Mouse (Mus musculus) embryonic facial prominence, embryonic 14.5 days (tissue): ENCODE measurements around the gene Kcnc2. TPM values are rescaled to one million over a fixed set of nuclear protein-coding genes. Genes with fewer than 3 reads are reported as not detected.

Experiments used
- ATAC-seq: fragments of 200-750 bp; cut with Nextera tagmentation; 2 replicates; pipeline ENCODE4 v1.8.0; 2017; ENCODE audit warnings: low read depth, moderate number of reproducible peaks, moderate TSS enrichment
- DNase-seq: peaks from one replicate; pipeline ENCODE4 v3.0.0-alpha.2; 2015; ENCODE audit warnings: low spot score
- H3K27ac ChIP-seq: fragments of 300-500 bp; sonication (generic); replicated peaks from 2 replicates; pipeline ENCODE4 v1.5.1; 2014; ENCODE audit warnings: low read depth, mild to moderate bottlenecking, low read length, moderate library complexity
- H3K27me3 ChIP-seq: fragments of 300-500 bp; sonication (generic); replicated peaks from 2 replicates; pipeline ENCODE4 v1.6.1; 2014; ENCODE audit warnings: low read length; ENCODE audit not compliant: control insufficient read depth, insufficient read depth
- H3K36me3 ChIP-seq: fragments of 300-500 bp; sonication (generic); 2 replicates; pipeline ENCODE4 v1.6.1; 2014; ENCODE audit warnings: low read length, mixed read lengths; ENCODE audit not compliant: control insufficient read depth, insufficient read depth
- H3K4me1 ChIP-seq: fragments of 300-500 bp; sonication (generic); 2 replicates; pipeline ENCODE4 v1.6.1; 2014; ENCODE audit warnings: antibody characterized with exemption, low read length; ENCODE audit not compliant: control insufficient read depth, insufficient read depth
- H3K4me2 ChIP-seq: fragments of 300-500 bp; sonication (generic); 2 replicates; pipeline ENCODE4 v1.6.1; 2014; ENCODE audit warnings: low read depth, mild to moderate bottlenecking, low read length, moderate library complexity, mixed read lengths
- H3K4me3 ChIP-seq: fragments of 300-500 bp; sonication (generic); 2 replicates; pipeline ENCODE4 v1.5.1; 2014; ENCODE audit warnings: low read depth, mild to moderate bottlenecking, low read length
- H3K9ac ChIP-seq: fragments of 300-500 bp; sonication (generic); 2 replicates; pipeline ENCODE4 v1.6.1; 2014; ENCODE audit warnings: low read depth, mild to moderate bottlenecking, low read length, moderate library complexity, mixed read lengths
- H3K9me3 ChIP-seq: fragments of 300-500 bp; sonication (generic); 2 replicates; pipeline ENCODE4 v1.6.1; 2016; ENCODE audit warnings: low read length; ENCODE audit not compliant: control insufficient read depth
- WGBS: fragments of 180-500 bp; shearing (Covaris S2); extraction: QIAGEN DNeasy Blood & Tissue Kit; methylation state at CpG from one replicate; pipeline ENCODE4 v1.1.7; 2014; 5-methylcytosine and 5-hydroxymethylcytosine counted together
- polyA plus RNA-seq: library from polyadenylated mRNA; unstranded; fragments of >200 nt; fragmentation: Nextera tagmentation; extraction: Ambion mirVana; gene quantifications from 2 replicates; pipeline ENCODE4 v1.2.1, GENCODE M21; 2014

Gene Kcnc2
- polyA plus RNA-seq, 1 experiment from 2014 or later = 1.3 TPM

DNA sequence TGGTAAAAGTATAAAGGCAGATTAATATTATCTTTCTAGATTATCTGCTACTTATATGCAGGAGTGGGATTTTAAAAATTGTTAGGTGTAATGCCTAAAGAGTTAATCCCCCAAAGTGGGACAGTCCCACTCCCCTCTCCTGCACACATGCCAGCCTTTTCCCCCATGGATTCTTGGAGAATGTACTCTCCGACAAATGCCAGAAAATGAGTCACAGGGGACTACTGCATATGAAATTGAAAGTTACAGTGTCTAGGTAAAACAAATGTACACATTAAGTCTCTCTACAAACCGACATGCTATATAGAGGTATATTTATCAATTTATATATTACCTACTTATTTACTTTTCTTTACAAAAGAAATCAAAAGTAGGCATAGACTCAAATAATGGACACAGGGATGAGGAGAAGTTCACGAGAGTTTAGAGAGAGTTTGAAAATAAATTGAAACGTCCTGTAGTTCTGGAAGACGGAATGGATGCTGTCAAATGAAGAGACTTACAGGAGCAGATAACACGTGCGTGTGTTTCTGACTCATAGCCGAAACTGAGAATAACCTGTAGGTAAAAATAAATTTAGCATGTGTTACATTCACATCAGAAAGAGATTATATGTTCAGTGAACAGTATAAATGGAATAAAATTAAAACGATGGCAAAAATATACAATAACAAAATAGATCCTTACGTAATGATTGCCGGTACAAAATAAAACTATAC, 213.6 kb downstream of the Kcnc2 start:
- Histone ChIP-seq H3K27me3 (no peaks in the 10 kb centered on the region), H3K36me3 (no peaks in the 10 kb centered on the region), H3K9me3 (no peaks in the 10 kb centered on the region), H3K27ac (no peak overlapping the region), H3K4me2 (no peak overlapping the region), H3K4me1 (no peaks in the 10 kb centered on the region), H3K4me3 (no peak overlapping the region), H3K9ac (no peak overlapping the region)
- DNase-seq (no peak), ATAC-seq (no peak)
- WGBS = 73% methylated on average over 11 of the region's 11 CpGs

DNA sequence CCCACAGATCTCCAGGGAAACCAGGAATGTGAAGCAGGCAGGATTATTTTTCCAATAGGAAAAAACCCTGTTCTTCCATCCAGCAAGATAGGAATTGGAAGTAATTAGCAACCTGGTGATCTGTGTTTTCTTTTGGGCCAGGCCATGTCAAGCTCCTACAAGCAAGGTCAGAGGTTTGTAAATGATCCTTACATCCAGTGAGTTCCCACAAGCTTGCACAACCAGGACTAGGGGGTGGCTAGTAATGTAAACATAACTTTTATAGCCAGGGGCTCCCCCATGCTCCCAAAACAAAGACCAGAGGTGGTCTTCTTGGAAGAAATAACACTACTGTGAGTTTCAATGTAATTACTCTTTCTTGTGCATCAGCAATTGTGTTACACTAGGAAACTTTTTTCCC, 214.9 kb downstream of the Kcnc2 start:
- no peak overlapping the region for H3K9ac ChIP-seq
- no peak for DNase-seq
- no peak overlapping the region for H3K4me3 ChIP-seq
- no peak overlapping the region for H3K27ac ChIP-seq
- no peaks in the 10 kb centered on the region for H3K27me3 ChIP-seq
- H3K36me3 ChIP-seq = no peaks in the 10 kb centered on the region
- no peak overlapping the region for H3K4me2 ChIP-seq
- H3K9me3 ChIP-seq = no peaks in the 10 kb centered on the region
- H3K4me1 ChIP-seq = no peaks in the 10 kb centered on the region
- no peak for ATAC-seq

DNA sequence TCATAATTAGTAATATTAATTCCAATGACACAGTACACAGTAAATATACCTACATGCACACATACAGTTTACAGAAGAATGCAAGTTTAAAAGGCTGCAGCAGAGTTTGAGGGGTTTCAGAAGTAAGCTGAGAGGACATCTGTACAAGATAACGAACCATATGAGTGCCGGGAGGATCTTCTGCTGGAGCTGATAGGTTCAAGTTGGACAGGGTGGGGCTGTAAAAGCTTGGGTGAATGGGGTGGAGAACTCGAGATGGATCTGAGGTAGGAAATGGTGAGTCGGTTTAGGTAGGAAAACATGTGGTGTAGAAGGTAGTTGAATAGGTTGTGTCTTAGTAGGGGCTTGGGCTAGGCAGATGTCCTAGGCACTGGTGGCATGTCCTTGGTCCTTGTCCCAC, 217.8 kb downstream of the Kcnc2 start:
- 74% methylated on average over 4 of the region's 4 CpGs for whole genome bisulfite sequencing
- Histone ChIP-seq H3K9me3 (no peaks in the 10 kb centered on the region), H3K27me3 (no peaks in the 10 kb centered on the region), H3K9ac (no peak overlapping the region), H3K36me3 (no peaks in the 10 kb centered on the region), H3K4me2 (no peak overlapping the region), H3K4me1 (no peaks in the 10 kb centered on the region), H3K27ac (no peak overlapping the region), H3K4me3 (no peak overlapping the region)
- ATAC-seq (no peak), DNase-seq (no peak)

Other genes starting within 250 kb of the Kcnc2 start
- not detected in 2 replicates for gene Glipr1l1, start 210.9 kb upstream of the Kcnc2 start, polyA plus RNA-seq
- gene Glipr1l2, start 187.8 kb upstream of the Kcnc2 start, polyA plus RNA-seq = not detected in 2 replicates
- gene Glipr1l3, start 110.8 kb upstream of the Kcnc2 start, polyA plus RNA-seq = not detected in 2 replicates
- gene Caps2, start 107.5 kb upstream of the Kcnc2 start, polyA plus RNA-seq = 0.39 and 0.46 TPM in 2 replicates